In genomic region chr4:137722230-137722629, GRCm38 (mm10) we compare ENCODE assay signal across 12 mouse cellular contexts.
"Had no signal": no experiment of that assay in that cellular context is flagged by ENCODE, and none has a peak within 500 bp of the region (broad histone marks: within the 10 kb centered on the region; RNA-seq: fewer than 3 reads in every experiment).

No protein-coding gene starts in this region.

- H3K9ac ChIP-seq: heart, embryonic 13.5 days; heart, embryonic 15.5 days; intestine, embryonic 15.5 days; limb, embryonic 13.5 days; limb, embryonic 15.5 days; liver, embryonic 12.5 days; liver, embryonic 14.5 days had no signal

- H3K27ac ChIP-seq: heart, adult 2 months; heart, embryonic 13.5 days; heart, embryonic 15.5 days; hindbrain, embryonic 12.5 days; intestine, embryonic 15.5 days; kidney, postnatal 0 days; limb, embryonic 13.5 days; limb, embryonic 15.5 days; liver, embryonic 12.5 days; liver, embryonic 14.5 days had no signal

- H3K9me3 ChIP-seq: heart, embryonic 13.5 days; heart, embryonic 15.5 days; hindbrain, embryonic 12.5 days; intestine, embryonic 15.5 days; limb, embryonic 13.5 days; limb, embryonic 15.5 days; liver, embryonic 12.5 days had no signal

- ATAC-seq: intestine, embryonic 15.5 days; intestine, postnatal 0 days; liver, embryonic 12.5 days had no signal

- H3K4me3 ChIP-seq: heart, adult 2 months; heart, embryonic 13.5 days; heart, embryonic 15.5 days; hindbrain, embryonic 12.5 days; intestine, embryonic 15.5 days; limb, embryonic 13.5 days; limb, embryonic 15.5 days; liver, embryonic 12.5 days had no signal

- H3K36me3 ChIP-seq: heart, embryonic 13.5 days; heart, embryonic 15.5 days; intestine, embryonic 15.5 days; limb, embryonic 13.5 days; limb, embryonic 15.5 days; liver, embryonic 12.5 days had no signal

- H3K4me2 ChIP-seq: heart, embryonic 11.5 days; heart, embryonic 13.5 days; heart, embryonic 15.5 days; hindbrain, embryonic 12.5 days; intestine, embryonic 15.5 days; limb, embryonic 13.5 days; limb, embryonic 15.5 days had no signal
